Mouse (Mus musculus): ENCODE results near the gene Olfr1501.
"Not testable (repeated sequence)": the region's sequence is repeated elsewhere in the genome, so short reads cannot be mapped to it uniquely, and the experiment has no call there.

Gene Olfr1501

DNA sequence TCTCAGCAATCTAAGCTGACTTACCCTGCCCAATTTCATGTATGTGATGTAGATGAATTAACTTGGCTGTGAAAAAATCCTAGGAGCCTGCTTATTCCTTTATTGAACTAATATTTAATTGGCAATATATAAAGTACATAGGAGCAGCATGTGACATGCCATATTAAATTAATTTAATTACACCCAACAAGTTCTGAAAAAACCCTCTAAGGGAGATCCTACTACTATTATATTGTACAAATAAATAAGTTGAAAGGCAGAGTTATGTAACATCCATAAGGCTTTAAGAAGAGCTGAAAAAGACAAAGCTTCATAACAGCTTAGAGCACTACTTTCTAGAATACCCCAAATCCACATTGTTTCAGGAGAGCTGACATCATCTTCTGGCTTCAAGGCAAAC, at the start of gene Olfr1501:
Gene Olfr1501 (minus strand): TSS at position 101 of the 400 bp plus-strand sequence.
- not testable (repeated sequence) for DNase-seq (ENCODE audit: low spot score in 2 of 2)

GRCm38 (mm10) chr19:13897828-13898227, 47.3 kb upstream of the Olfr1501 start, which contains the start of gene Olfr1504:
Gene Olfr1504 (minus strand): TSS chr19:13897928.
- no peak for DNase-seq (ENCODE audit: low spot score in 2 of 2)

GRCm38 (mm10) chr19:13861495-13861894, 11.0 kb upstream of the Olfr1501 start, which contains the start of gene Olfr1502:
Gene Olfr1502 (plus strand): TSS chr19:13861795.
- DNase-seq (ENCODE audit: low spot score in 2 of 2): no peak

- no peak for DNase-seq (ENCODE audit: low spot score in 2 of 2)
Observed at GRCm38 (mm10) chr19:13830388-13830787, 20.1 kb downstream of the Olfr1501 start, which contains the start of gene Olfr1500. Gene Olfr1500 (minus strand): TSS chr19:13830488.

DNA sequence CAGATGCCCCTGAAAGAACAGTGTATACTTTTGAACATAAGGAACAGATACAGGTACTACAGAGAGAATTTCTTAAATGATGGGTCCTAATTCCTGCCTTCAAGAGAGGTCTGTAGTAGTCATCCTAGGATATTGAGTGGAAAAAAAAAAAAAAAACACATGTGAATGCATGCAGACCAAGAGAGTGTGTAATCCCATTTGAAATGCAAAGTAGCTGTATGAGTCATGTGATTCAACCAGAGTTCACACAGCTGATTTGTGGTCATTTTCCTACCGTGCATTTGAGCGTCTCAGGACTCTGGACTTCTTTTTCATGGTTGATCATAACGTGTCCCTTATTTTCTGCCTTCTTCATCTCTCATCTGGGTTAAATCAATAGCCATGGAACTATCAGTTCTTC, 22.0 kb downstream of the Olfr1501 start:
- no peak for DNase-seq (ENCODE audit: low spot score in 2 of 2)

DNA sequence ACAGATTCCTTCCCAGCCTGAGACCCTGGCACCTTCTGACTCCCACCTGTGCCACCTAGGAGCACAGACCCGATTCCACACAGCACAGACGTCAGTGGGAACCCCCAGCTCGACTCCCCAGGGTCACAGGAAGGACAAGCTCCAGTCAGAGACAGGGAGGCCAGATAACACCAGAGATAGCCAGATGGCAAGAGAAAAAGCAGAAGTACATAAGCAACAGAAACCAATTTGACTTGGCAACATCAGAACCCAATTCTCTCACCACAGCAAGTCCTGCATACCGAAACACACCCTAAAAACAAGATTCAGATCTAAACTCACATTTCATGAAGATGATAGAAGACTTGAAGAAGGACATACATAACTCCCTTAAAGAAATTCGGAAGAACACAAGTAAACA, 29.6 kb downstream of the Olfr1501 start:
- no peak for DNase-seq (ENCODE audit: low spot score in 2 of 2)

DNA sequence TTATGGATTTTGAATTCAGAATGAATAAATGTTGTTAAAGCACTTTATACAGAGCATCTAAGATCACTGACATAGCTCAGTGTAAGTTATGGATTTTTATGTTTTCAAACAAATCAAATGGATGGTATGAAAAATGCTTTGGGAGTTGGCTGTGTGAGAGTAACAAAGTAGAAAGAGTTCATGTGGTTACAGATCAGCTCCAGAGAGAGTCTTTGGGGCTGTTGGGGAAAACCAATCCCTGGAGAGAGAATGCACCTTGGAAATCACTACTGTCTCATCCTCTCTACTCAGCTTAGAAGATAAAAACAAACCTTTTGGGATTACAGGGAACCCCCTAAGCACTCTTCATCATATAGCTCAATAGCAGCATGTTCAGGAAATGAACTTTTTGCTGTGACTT, 31.1 kb downstream of the Olfr1501 start, which contains the start of gene Olfr1499:
Gene Olfr1499 (minus strand): TSS at position 101 of the 400 bp plus-strand sequence.
- no peak for DNase-seq (ENCODE audit: low spot score in 2 of 2)

DNA sequence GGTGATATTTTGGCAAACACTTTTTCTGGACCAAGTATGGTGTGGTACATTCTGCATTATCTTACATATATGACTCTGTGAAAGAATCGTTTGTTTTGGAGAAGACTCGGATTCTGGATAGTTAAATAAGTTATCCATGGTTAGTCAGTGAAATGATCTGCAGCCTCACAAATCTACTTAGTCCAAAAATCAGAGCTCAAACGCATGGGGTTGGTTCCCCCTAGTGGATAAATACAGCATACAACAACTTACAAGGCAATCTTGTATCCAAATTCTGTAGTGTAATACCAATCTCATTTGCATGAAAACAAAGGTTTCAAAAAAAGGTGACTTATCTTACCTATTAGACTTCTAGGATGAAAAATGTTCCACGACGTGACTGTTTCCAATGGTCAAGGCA, 31.7 kb downstream of the Olfr1501 start:
- no peak for DNase-seq (ENCODE audit: low spot score in 2 of 2)

- no peak for DNase-seq (ENCODE audit: low spot score in 2 of 2)
Observed at GRCm38 (mm10) chr19:13812823-13813222, 37.7 kb downstream of the Olfr1501 start.

GRCm38 (mm10) chr19:13805486-13805885, 45.0 kb downstream of the Olfr1501 start:
- not testable (repeated sequence) for DNase-seq (ENCODE audit: low spot score in 2 of 2)

GRCm38 (mm10) chr19:13798102-13798501, 52.4 kb downstream of the Olfr1501 start, which contains the start of gene Olfr1497:
Gene Olfr1497 (minus strand): TSS chr19:13798202.
- no peak for DNase-seq (ENCODE audit: low spot score in 2 of 2)

All from heart, adult 9 months (tissue).